In genomic region chr8:80739155-80739924, GRCm38 (mm10) we compare ENCODE assay signal across 8 mouse cellular contexts. TPM values are rescaled to one million over a fixed set of nuclear protein-coding genes. Genes with fewer than 3 reads are reported as not detected.
DNase-seq lines count a peak whose midpoint lies in the region; ATAC-seq and TF ChIP-seq lines count a peak whose summit lies in the region.
"Not testable (repeated sequence)": the region's sequence is repeated elsewhere in the genome, so short reads cannot be mapped to it uniquely, and the experiment has no call there.

Smarca5 (minus strand) TSS chr8:80739497.

- peak; percentile 65 for TF ChIP-seq POLR2A in cortical plate, adult 2 months (IDR thresholded peaks at IDR 0.05; ENCODE audit: extremely low read depth, insufficient read depth, low read length)

- ATAC-seq in megakaryocyte, adult 5-6 weeks (ENCODE audit: poor library complexity, severe bottlenecking) = peak; percentile 93

- peak within 1 kb of the TSS; percentile 98 for H3K27ac ChIP-seq in cortical plate, adult 2 months (ENCODE audit: insufficient read depth, low read length)

- peak; percentile 88 for DNase-seq in adipocyte (ENCODE audit: low spot score)
- DNase-seq in gastrocnemius, adult 8-10 months (ENCODE audit: low spot score in 2 of 2) = peak; percentile 89 to 92
- DNase-seq in induced T-regulatory cell, adult 2 months (ENCODE audit: low read depth) = peak; percentile 94
- peak; percentile 94 to 95 for DNase-seq in left cerebral cortex, adult 8-10 months (ENCODE audit: low spot score in 2 of 2)
- peak; percentile 94 for DNase-seq in right cerebral cortex, adult 18-20 months
- DNase-seq in urinary bladder, adult 2 months (ENCODE audit: low spot score) = peak; percentile 96

- TF ChIP-seq CTCF in cortical plate, adult 2 months (IDR thresholded peaks at IDR 0.05; ENCODE audit: extremely low read depth, insufficient read depth, low read length) = not testable (repeated sequence)

- peak within 1 kb of the TSS; percentile 82 for H3K4me3 ChIP-seq in cortical plate, adult 2 months (ENCODE audit: insufficient read depth, low read length)

- H3K4me1 ChIP-seq in cortical plate, adult 2 months (ENCODE audit: control insufficient read depth, insufficient read depth, low read length) = not testable (repeated sequence)

RNA-seq across cellular contexts. Expression of gene Smarca5, which starts in this region (rescaled TPM):
- 17.6 and 17.9 TPM in 2 replicates for polyA plus RNA-seq in cortical plate, adult 2 months (2012; rRNA removed)
- total RNA-seq in gastrocnemius, adult 8-10 months (2022) = 10 to 100 TPM; 26.0 to 32.8 (median 29.7) TPM
- 10 to 100 TPM; 53.8 to 56.9 (median 55.4) TPM for total RNA-seq in left cerebral cortex, adult 8-10 months (2022)
- 69.7 and 76.6 TPM in 2 replicates for total RNA-seq in megakaryocyte, adult 5-6 weeks (2015)
- total RNA-seq in megakaryocyte, adult 5-6 weeks (2017) = 122 and 140 TPM in 2 replicates
- polyA plus RNA-seq in urinary bladder, adult 2 months (2012; rRNA removed) = 14.7 and 17.2 TPM in 2 replicates

Comparison
In these comparisons a context has a peak if more than half of its experiments do, and no peak if none do; other contexts are left out.
1. Peak in every context shown above with its lines: DNase-seq, ATAC-seq, H3K4me3 ChIP-seq and H3K27ac ChIP-seq.